Mouse (Mus musculus) common myeloid progenitor, adult 5-6 weeks (primary cell): ENCODE results near the gene Mdfi. TPM values are rescaled to one million over a fixed set of nuclear protein-coding genes. Genes with fewer than 3 reads are reported as not detected.

Source experiments
- ATAC-seq: replicated peaks from 2 replicates; pipeline ENCODE4 v1.8.0; 2016; ENCODE audit warnings: low read depth, mild to moderate bottlenecking, moderate TSS enrichment, inconsistent platforms; ENCODE audit not compliant: poor library complexity, severe bottlenecking
- total RNA-seq: library from RNA; stranded (forward); fragments of 200-1000, 187-1606 nt; gene quantifications from 2 replicates; pipeline ENCODE4 v1.2.3, GENCODE M21; 2017

The Mdfi gene
- total RNA-seq, 1 experiment from 2014 or later = 9.2 TPM

DNA sequence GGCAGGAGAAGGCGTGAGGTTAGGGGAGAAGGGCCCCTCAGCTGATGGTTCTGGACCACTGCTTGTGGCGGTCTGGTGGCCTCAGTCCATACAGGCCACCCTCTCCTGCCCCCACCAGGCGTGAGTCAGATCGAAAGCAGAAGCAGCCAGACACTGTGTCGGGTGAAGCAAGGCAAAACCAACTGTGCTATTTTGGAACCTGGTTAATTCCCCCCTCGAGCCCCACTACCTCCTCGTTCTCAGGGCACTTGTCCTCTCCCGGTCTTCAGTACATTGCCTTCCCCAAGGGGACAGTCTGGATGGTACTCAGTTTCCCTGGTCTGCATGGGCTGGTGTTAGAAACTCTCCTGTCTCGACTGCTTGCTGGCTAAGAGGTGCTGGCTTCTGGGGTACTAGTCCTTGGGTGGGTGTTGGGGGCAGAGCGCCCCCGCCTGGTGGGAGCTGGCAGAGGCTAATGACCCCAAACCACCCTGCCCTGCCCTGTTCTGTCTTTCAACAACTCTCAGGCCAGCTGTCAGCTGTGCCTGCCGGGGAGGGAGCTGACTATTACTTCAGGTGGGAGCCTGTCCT lies 65.7 kb downstream of the Mdfi start:
- peak; percentile 78 for ATAC-seq

DNA sequence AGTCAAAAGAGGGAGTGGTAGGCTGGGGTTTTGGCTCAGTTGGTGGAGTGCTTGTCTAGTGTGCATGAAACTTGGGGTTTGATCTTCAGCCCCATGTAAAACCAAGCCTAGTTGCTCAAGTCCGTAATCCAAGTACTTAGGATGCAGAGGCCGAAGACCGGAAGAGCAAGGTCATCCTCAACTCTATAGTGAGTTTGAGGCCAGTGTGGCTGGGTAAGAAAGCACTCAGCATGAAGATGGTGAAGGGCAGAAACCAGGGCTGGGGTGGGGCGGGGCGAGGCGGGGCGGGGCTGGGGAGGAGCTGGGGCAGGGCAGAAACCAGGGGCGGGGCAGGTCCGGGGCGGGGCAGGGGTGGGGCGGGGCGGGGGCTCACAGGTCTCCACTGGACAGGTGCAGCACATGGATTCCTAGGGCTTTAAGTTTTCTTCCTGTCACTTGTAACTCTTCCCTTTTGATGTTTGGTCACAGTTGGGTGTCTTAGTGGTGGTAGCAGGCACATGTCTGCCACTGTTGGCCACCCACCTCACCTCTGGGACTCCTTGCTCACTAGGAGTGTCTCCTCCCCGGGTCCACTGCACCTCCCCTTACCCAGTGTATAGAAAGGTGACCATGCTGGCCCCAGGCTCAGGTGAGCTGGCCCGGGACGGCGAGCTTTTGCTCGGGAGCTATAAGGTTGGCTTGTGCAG lies 66.9 kb downstream of the Mdfi start:
- ATAC-seq = no peak

DNA sequence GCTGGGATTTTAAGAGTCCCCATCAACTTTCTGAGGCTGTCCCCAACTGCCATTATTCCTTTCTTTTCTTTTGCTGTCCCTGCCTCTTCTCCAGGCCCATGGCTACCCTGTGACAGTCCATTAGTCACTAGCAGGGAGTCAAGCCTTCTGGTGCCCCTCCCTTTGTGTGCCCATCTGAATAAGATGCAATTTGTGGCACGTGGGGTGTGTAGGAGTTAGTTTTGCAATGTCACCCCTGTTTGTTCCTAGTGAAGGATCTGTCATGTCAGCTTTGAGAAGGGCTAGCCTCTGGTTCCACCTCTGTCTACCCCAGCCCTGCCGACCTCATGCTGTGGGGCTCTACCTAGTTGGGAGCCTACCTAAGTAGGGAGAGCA lies 67.4 kb downstream of the Mdfi start:
- no peak for ATAC-seq

DNA sequence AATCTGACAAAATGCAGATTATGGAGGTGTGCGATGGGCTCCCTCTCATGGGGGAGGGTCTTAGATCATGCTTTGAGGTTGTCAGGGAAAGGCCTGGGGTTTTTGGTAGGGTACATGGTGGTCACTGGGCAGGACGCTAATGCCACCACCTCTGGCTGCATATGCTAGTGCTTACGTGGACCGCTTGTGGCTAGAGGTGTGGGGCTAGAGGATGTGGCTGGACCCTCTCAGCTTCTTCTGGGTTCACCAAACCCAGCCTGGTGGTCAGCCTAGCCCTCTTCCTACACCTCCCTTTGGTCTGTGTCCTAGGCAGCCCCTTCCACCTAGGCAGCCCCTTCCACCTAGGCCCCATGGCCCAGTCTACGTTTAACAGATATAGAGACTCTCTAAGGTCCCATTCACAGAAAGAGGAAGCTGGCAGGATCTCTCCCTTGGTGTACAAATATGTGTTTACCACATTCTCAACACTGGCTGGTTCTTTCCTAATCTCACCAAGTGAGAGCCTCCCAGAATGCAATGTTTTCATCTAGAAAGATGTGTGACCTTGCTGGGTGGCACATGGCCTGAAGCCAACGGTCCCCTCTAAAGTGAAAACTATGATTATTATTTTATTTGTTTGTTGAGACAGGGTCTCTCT lies 68.0 kb downstream of the Mdfi start:
- peak; percentile 53 for ATAC-seq

DNA sequence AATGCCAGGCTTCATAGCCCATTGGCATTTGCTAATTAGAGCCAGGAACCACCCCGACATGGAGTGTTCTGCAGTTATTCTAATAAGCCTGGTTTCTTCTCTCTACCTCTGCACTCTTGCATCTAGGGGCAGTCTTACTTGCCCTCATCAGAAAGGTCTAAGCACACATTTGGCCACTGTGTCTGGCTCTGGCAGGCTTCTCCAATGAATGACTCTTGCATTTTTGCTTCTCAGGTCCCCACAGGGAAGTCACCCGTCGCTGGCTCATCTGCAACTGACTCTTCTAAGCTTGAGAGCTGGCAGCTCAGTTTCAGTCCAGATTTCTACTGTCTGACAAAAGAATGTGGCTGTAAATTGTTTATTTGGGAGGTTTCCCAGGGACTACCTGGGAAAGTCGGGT lies 68.5 kb downstream of the Mdfi start:
- no peak for ATAC-seq

Other genes with a start within 250 kb of the Mdfi start
- 14.7 and 18.3 TPM in 2 replicates for gene Bysl, start 223.2 kb downstream of the Mdfi start, total RNA-seq
- 32.2 and 42.8 TPM in 2 replicates for gene Med20, start 223.1 kb downstream of the Mdfi start, total RNA-seq
- gene Gm20517, start 223.1 kb downstream of the Mdfi start, total RNA-seq = 0.69 and 0.97 TPM in 2 replicates
- 4.9 and 11.4 TPM in 2 replicates for gene Usp49, start 204.0 kb downstream of the Mdfi start, total RNA-seq
- 64.8 and 74.6 TPM in 2 replicates for gene Tomm6, start 146.3 kb downstream of the Mdfi start, total RNA-seq
- gene Frs3, start 145.7 kb downstream of the Mdfi start, total RNA-seq = 0.92 and 1.6 TPM in 2 replicates
- 0.10 and 0.41 TPM in 2 replicates for gene Gm21981, start 140.2 kb downstream of the Mdfi start, total RNA-seq
- gene Prickle4, start 140.0 kb downstream of the Mdfi start, total RNA-seq = 0.27 and 0.34 TPM in 2 replicates
- not detected in 2 replicates for gene Pgc, start 107.8 kb downstream of the Mdfi start, total RNA-seq
- gene Tfeb, start 97.7 kb downstream of the Mdfi start, total RNA-seq = 5.8 and 6.4 TPM in 2 replicates
- gene Foxp4, start 90.0 kb upstream of the Mdfi start, total RNA-seq = 1.8 and 3.7 TPM in 2 replicates
- not detected in 2 replicates for gene 1700122O11Rik, start 203.6 kb upstream of the Mdfi start, total RNA-seq